Mouse (Mus musculus): Measurements from ENCODE around the gene Blnk. TPM values are rescaled to one million over a fixed set of nuclear protein-coding genes. Genes with fewer than 3 reads are reported as not detected.

The Blnk gene
- total and polyA plus RNA-seq, 3 experiments: not detected

- TF ChIP-seq MEF2A (IDR thresholded peaks at IDR 0.05; ENCODE audit: extremely low read depth, insufficient replicate concordance, low read depth, low read length, poor library complexity, severe bottlenecking) (no peak), POLR2AphosphoS2 (IDR thresholded peaks at IDR 0.05; ENCODE audit: low read length) (no peak), USF2 (IDR thresholded peaks at IDR 0.05; ENCODE audit: borderline replicate concordance in 1 of 2, insufficient read depth in 1 of 2, low read depth in 1 of 2, low read length in 2 of 2) (no peak), TAL1 (IDR thresholded peaks at IDR 0.05; ENCODE audit: low read length) (no peak)
- H3K36me3 ChIP-seq (ENCODE audit: control insufficient read depth in 1 of 2, insufficient read depth in 2 of 2, low read length in 2 of 2): peaks cover 0 to 3% of the 10 kb centered on the region in 2 experiments; a peak in 1 of 4 replicates
- H3K27ac ChIP-seq (ENCODE audit: control insufficient read depth, low read depth, low read length): no peak within 1 kb of the TSS
- H3K9ac ChIP-seq (ENCODE audit: control insufficient read depth, low read depth, low read length, poor library complexity, severe bottlenecking): no peak within 1 kb of the TSS
- H3K9me3 ChIP-seq (replicated peaks; ENCODE audit: insufficient read depth, low read length): no peaks in the 10 kb centered on the region
- no peaks in the 10 kb centered on the region for H3K79me2 ChIP-seq (ENCODE audit: control insufficient read depth, insufficient read depth, low read length, poor library complexity)
- peaks cover 8 to 13% of the 10 kb centered on the region in 2 experiments for H3K27me3 ChIP-seq (ENCODE audit: control insufficient read depth in 1 of 2, insufficient read depth in 2 of 2, low read length in 2 of 2)
- no peaks in the 10 kb centered on the region for H3K4me1 ChIP-seq (ENCODE audit: control insufficient read depth in 1 of 2, insufficient read depth in 2 of 2, low read length in 2 of 2)
- H3K4me3 ChIP-seq (ENCODE audit: control insufficient read depth in 1 of 2, insufficient read depth in 1 of 2, low read depth in 2 of 2, low read length in 2 of 2): no peak within 1 kb of the TSS
- DNase-seq (ENCODE audit: low read depth, low spot score): no peak
Measured at GRCm38 (mm10) chr19:41029219-41029618, 34.9 kb upstream of the Blnk start, which contains the start of gene Dntt. TSS of gene Dntt (plus strand) at chr19:41029275.

- Histone ChIP-seq H3K9me3 (replicated peaks; ENCODE audit: insufficient read depth, low read length) (no peaks in the 10 kb centered on the region), H3K4me3 (ENCODE audit: control insufficient read depth in 1 of 2, insufficient read depth in 1 of 2, low read depth in 2 of 2, low read length in 2 of 2) (no peak overlapping the region), H3K9ac (ENCODE audit: control insufficient read depth, low read depth, low read length, poor library complexity, severe bottlenecking) (no peak overlapping the region), H3K36me3 (ENCODE audit: control insufficient read depth in 1 of 2, insufficient read depth in 2 of 2, low read length in 2 of 2) (peaks cover 0 to 3% of the 10 kb centered on the region in 2 experiments; a peak in 1 of 4 replicates), H3K27ac (ENCODE audit: control insufficient read depth, low read depth, low read length) (no peak overlapping the region), H3K79me2 (ENCODE audit: control insufficient read depth, insufficient read depth, low read length, poor library complexity) (no peaks in the 10 kb centered on the region), H3K27me3 (ENCODE audit: control insufficient read depth in 1 of 2, insufficient read depth in 2 of 2, low read length in 2 of 2) (peaks cover 5 to 12% of the 10 kb centered on the region in 2 experiments), H3K4me1 (ENCODE audit: control insufficient read depth in 1 of 2, insufficient read depth in 2 of 2, low read length in 2 of 2) (no peaks in the 10 kb centered on the region)
- DNase-seq (ENCODE audit: low read depth, low spot score): no peak
- no peak for TF ChIP-seq TBP (IDR thresholded peaks at IDR 0.05; ENCODE audit: low read depth, low read length)
- no peak for TF ChIP-seq CHD1 (IDR thresholded peaks at IDR 0.05; ENCODE audit: low read depth, low read length)
- no peak for TF ChIP-seq USF1 (IDR thresholded peaks at IDR 0.05; ENCODE audit: low read depth, low read length)
Measured at GRCm38 (mm10) chr19:41027601-41028000, 33.3 kb upstream of the Blnk start.

GRCm38 (mm10) chr19:41027024-41027423 lies 32.7 kb upstream of the Blnk start:
- peaks cover 0 to 4% of the 10 kb centered on the region in 2 experiments; a peak in 2 of 4 replicates for H3K36me3 ChIP-seq (ENCODE audit: control insufficient read depth in 1 of 2, insufficient read depth in 2 of 2, low read length in 2 of 2)
- TF ChIP-seq BHLHE40 (IDR thresholded peaks at IDR 0.05; ENCODE audit: borderline replicate concordance, low read depth, low read length) (no peak), MYB (IDR thresholded peaks at IDR 0.05; ENCODE audit: low read depth, low read length) (no peak), POLR2AphosphoS2 (IDR thresholded peaks at IDR 0.05; ENCODE audit: low read length) (no peak), ZNF384 (IDR thresholded peaks at IDR 0.05; ENCODE audit: low read depth, low read length) (no peak), RCOR1 (IDR thresholded peaks at IDR 0.05; ENCODE audit: low read depth, low read length) (no peak), POLR2A (IDR thresholded peaks at IDR 0.05; ENCODE audit: control insufficient read depth in 1 of 2, insufficient read depth in 1 of 2, low read depth in 1 of 2, low read length in 2 of 2, poor library complexity in 1 of 2) (no peak), POLR2AphosphoS5 (IDR thresholded peaks at IDR 0.05; ENCODE audit: borderline replicate concordance, low read depth, low read length) (no peak), MEF2A (IDR thresholded peaks at IDR 0.05; ENCODE audit: extremely low read depth, insufficient replicate concordance, low read depth, low read length, poor library complexity, severe bottlenecking) (no peak), NELFE (IDR thresholded peaks at IDR 0.05; ENCODE audit: low read depth, low read length) (no peak), SMC3 (IDR thresholded peaks at IDR 0.05; ENCODE audit: low read depth, low read length) (no peak)
- no peaks in the 10 kb centered on the region for H3K9me3 ChIP-seq (replicated peaks; ENCODE audit: insufficient read depth, low read length)
- no peaks in the 10 kb centered on the region for H3K4me1 ChIP-seq (ENCODE audit: control insufficient read depth in 1 of 2, insufficient read depth in 2 of 2, low read length in 2 of 2)
- peaks cover 5 to 12% of the 10 kb centered on the region in 2 experiments for H3K27me3 ChIP-seq (ENCODE audit: control insufficient read depth in 1 of 2, insufficient read depth in 2 of 2, low read length in 2 of 2)
- no peak overlapping the region for H3K9ac ChIP-seq (ENCODE audit: control insufficient read depth, low read depth, low read length, poor library complexity, severe bottlenecking)
- no peak overlapping the region for H3K4me3 ChIP-seq (ENCODE audit: control insufficient read depth in 1 of 2, insufficient read depth in 1 of 2, low read depth in 2 of 2, low read length in 2 of 2)
- no peaks in the 10 kb centered on the region for H3K79me2 ChIP-seq (ENCODE audit: control insufficient read depth, insufficient read depth, low read length, poor library complexity)
- no peak for DNase-seq (ENCODE audit: low read depth, low spot score)
- no peak overlapping the region for H3K27ac ChIP-seq (ENCODE audit: control insufficient read depth, low read depth, low read length)
